Mouse (Mus musculus): ENCODE data around the gene Gdpgp1.

- TF ChIP-seq POLR2A (IDR thresholded peaks at IDR 0.05; ENCODE audit: low read depth, low read length) (no peak), CTCF (IDR thresholded peaks at IDR 0.05; ENCODE audit: extremely low read depth, insufficient read depth, insufficient read length, insufficient replicate concordance) (no peak)
Measured at GRCm38 (mm10) chr7:80231971-80232488, 635 bp upstream of the Gdpgp1 start.
